Mouse (Mus musculus): ENCODE measurements around the gene Zfp592. TPM values are rescaled to one million over a fixed set of nuclear protein-coding genes. Genes with fewer than 3 reads are reported as not detected.

The Zfp592 gene
- polyA plus RNA-seq, 1 experiment from 2014 or later: 9.9 TPM

- Histone ChIP-seq H3K4me2 (ENCODE audit: low read depth, low read length) (no peak overlapping the region), H3K4me1 (ENCODE audit: control insufficient read depth, insufficient read depth, low read length) (no peaks in the 10 kb centered on the region), H3K27ac (ENCODE audit: low read length) (no peak overlapping the region), H3K4me3 (ENCODE audit: low read length) (no peak overlapping the region), H3K36me3 (ENCODE audit: control insufficient read depth, insufficient read depth, low read length) (0 out of 2 replicates have a peak, but pooled peaks cover 2% of the 10 kb centered on the region), H3K27me3 (replicated peaks; ENCODE audit: control insufficient read depth, insufficient read depth, low read length) (no peaks in the 10 kb centered on the region), H3K9me3 (ENCODE audit: control insufficient read depth, low read length) (no peaks in the 10 kb centered on the region), H3K9ac (ENCODE audit: low read depth, low read length) (no peak overlapping the region)
- 82% methylated on average over 3 of the region's 3 CpGs for WGBS
- ATAC-seq: no peak
Measured at GRCm38 (mm10) chr7:81047847-81048246, 54.4 kb downstream of the Zfp592 start.

GRCm38 (mm10) chr7:81048513-81048912, 55.0 kb downstream of the Zfp592 start:
- H3K9me3 ChIP-seq (ENCODE audit: control insufficient read depth, low read length): no peaks in the 10 kb centered on the region
- H3K4me1 ChIP-seq (ENCODE audit: control insufficient read depth, insufficient read depth, low read length): no peaks in the 10 kb centered on the region
- H3K36me3 ChIP-seq (ENCODE audit: control insufficient read depth, insufficient read depth, low read length): 0 out of 2 replicates have a peak, but pooled peaks cover 2% of the 10 kb centered on the region
- no peak for ATAC-seq
- H3K4me2 ChIP-seq (ENCODE audit: low read depth, low read length): no peak overlapping the region
- H3K27ac ChIP-seq (ENCODE audit: low read length): no peak overlapping the region
- no peak overlapping the region for H3K9ac ChIP-seq (ENCODE audit: low read depth, low read length)
- H3K4me3 ChIP-seq (ENCODE audit: low read length): no peak overlapping the region
- WGBS: 94% methylated on average over 2 of the region's 2 CpGs
- no peaks in the 10 kb centered on the region for H3K27me3 ChIP-seq (replicated peaks; ENCODE audit: control insufficient read depth, insufficient read depth, low read length)

- no peaks in the 10 kb centered on the region for H3K4me1 ChIP-seq (ENCODE audit: control insufficient read depth, insufficient read depth, low read length)
- H3K4me3 ChIP-seq (ENCODE audit: low read length): no peak overlapping the region
- 72% methylated on average over 5 of the region's 5 CpGs for WGBS
- H3K9ac ChIP-seq (ENCODE audit: low read depth, low read length): no peak overlapping the region
- no peak overlapping the region for H3K27ac ChIP-seq (ENCODE audit: low read length)
- no peak overlapping the region for H3K4me2 ChIP-seq (ENCODE audit: low read depth, low read length)
- ATAC-seq: no peak
- H3K27me3 ChIP-seq (replicated peaks; ENCODE audit: control insufficient read depth, insufficient read depth, low read length): no peaks in the 10 kb centered on the region
- H3K36me3 ChIP-seq (ENCODE audit: control insufficient read depth, insufficient read depth, low read length): no peaks in the 10 kb centered on the region
- H3K9me3 ChIP-seq (ENCODE audit: control insufficient read depth, low read length): no peaks in the 10 kb centered on the region
Measured at GRCm38 (mm10) chr7:81049966-81050365, 56.5 kb downstream of the Zfp592 start.

- WGBS: 62% methylated on average over 11 of the region's 11 CpGs
- no peak for ATAC-seq
- H3K9me3 ChIP-seq (ENCODE audit: control insufficient read depth, low read length): no peaks in the 10 kb centered on the region
- H3K4me2 ChIP-seq (ENCODE audit: low read depth, low read length): no peak overlapping the region
- no peak overlapping the region for H3K9ac ChIP-seq (ENCODE audit: low read depth, low read length)
- H3K27me3 ChIP-seq (replicated peaks; ENCODE audit: control insufficient read depth, insufficient read depth, low read length): no peaks in the 10 kb centered on the region
- no peak overlapping the region for H3K4me3 ChIP-seq (ENCODE audit: low read length)
- no peaks in the 10 kb centered on the region for H3K36me3 ChIP-seq (ENCODE audit: control insufficient read depth, insufficient read depth, low read length)
- no peak overlapping the region for H3K27ac ChIP-seq (ENCODE audit: low read length)
- H3K4me1 ChIP-seq (ENCODE audit: control insufficient read depth, insufficient read depth, low read length): peaks cover 26% of the 10 kb centered on the region
Measured at GRCm38 (mm10) chr7:81055709-81056370, 62.4 kb downstream of the Zfp592 start.

- H3K9me3 ChIP-seq (ENCODE audit: control insufficient read depth, low read length): no peaks in the 10 kb centered on the region
- no peaks in the 10 kb centered on the region for H3K27me3 ChIP-seq (replicated peaks; ENCODE audit: control insufficient read depth, insufficient read depth, low read length)
- peak within 1 kb of the TSS; percentile 55; the same call in 1 of the 2 replicates for H3K9ac ChIP-seq (ENCODE audit: low read depth, low read length)
- no peak within 1 kb of the TSS; the same call in none of the 2 replicates for H3K4me3 ChIP-seq (ENCODE audit: low read length)
- H3K4me1 ChIP-seq (ENCODE audit: control insufficient read depth, insufficient read depth, low read length): peaks cover 26% of the 10 kb centered on the region
- H3K4me2 ChIP-seq (ENCODE audit: low read depth, low read length): peak within 1 kb of the TSS; percentile 35
- no peaks in the 10 kb centered on the region for H3K36me3 ChIP-seq (ENCODE audit: control insufficient read depth, insufficient read depth, low read length)
- peak within 1 kb of the TSS; percentile 80 for H3K27ac ChIP-seq (ENCODE audit: low read length)
- ATAC-seq: peak; percentile 76
- 22% methylated on average over 27 of the region's 27 CpGs for WGBS
Measured at GRCm38 (mm10) chr7:81057471-81057870, 64.0 kb downstream of the Zfp592 start, which contains the start of gene Alpk3. Gene Alpk3 (plus strand): TSS chr7:81057600.

GRCm38 (mm10) chr7:81057901-81058711, 64.6 kb downstream of the Zfp592 start:
- peak overlapping the region; percentile 80 for H3K27ac ChIP-seq (ENCODE audit: low read length)
- no peaks in the 10 kb centered on the region for H3K36me3 ChIP-seq (ENCODE audit: control insufficient read depth, insufficient read depth, low read length)
- no peaks in the 10 kb centered on the region for H3K9me3 ChIP-seq (ENCODE audit: control insufficient read depth, low read length)
- 42% methylated on average over 6 of the region's 6 CpGs for WGBS
- no peaks in the 10 kb centered on the region for H3K27me3 ChIP-seq (replicated peaks; ENCODE audit: control insufficient read depth, insufficient read depth, low read length)
- peak; percentile 81 for ATAC-seq
- peak overlapping the region; percentile 55; the same call in 1 of the 2 replicates for H3K9ac ChIP-seq (ENCODE audit: low read depth, low read length)
- H3K4me1 ChIP-seq (ENCODE audit: control insufficient read depth, insufficient read depth, low read length): peaks cover 26% of the 10 kb centered on the region
- no peak overlapping the region; the same call in none of the 2 replicates for H3K4me3 ChIP-seq (ENCODE audit: low read length)
- peak overlapping the region; percentile 35 for H3K4me2 ChIP-seq (ENCODE audit: low read depth, low read length)

GRCm38 (mm10) chr7:81058712-81059154, 65.3 kb downstream of the Zfp592 start:
- Histone ChIP-seq H3K4me2 (ENCODE audit: low read depth, low read length) (peak overlapping the region; percentile 35; the same call in 1 of the 2 replicates), H3K27ac (ENCODE audit: low read length) (peak overlapping the region; percentile 80), H3K9ac (ENCODE audit: low read depth, low read length) (peak overlapping the region; percentile 31; the same call in 1 of the 2 replicates), H3K36me3 (ENCODE audit: control insufficient read depth, insufficient read depth, low read length) (no peaks in the 10 kb centered on the region), H3K9me3 (ENCODE audit: control insufficient read depth, low read length) (no peaks in the 10 kb centered on the region), H3K27me3 (replicated peaks; ENCODE audit: control insufficient read depth, insufficient read depth, low read length) (no peaks in the 10 kb centered on the region), H3K4me3 (ENCODE audit: low read length) (no peak overlapping the region; the same call in 1 of the 2 replicates), H3K4me1 (ENCODE audit: control insufficient read depth, insufficient read depth, low read length) (peaks cover 26% of the 10 kb centered on the region)
- ATAC-seq: peak; percentile 26
- WGBS: 22% methylated on average over 9 of the region's 9 CpGs

GRCm38 (mm10) chr7:81059388-81059787, 65.9 kb downstream of the Zfp592 start:
- no peaks in the 10 kb centered on the region for H3K27me3 ChIP-seq (replicated peaks; ENCODE audit: control insufficient read depth, insufficient read depth, low read length)
- H3K9me3 ChIP-seq (ENCODE audit: control insufficient read depth, low read length): no peaks in the 10 kb centered on the region
- no peak overlapping the region for H3K4me2 ChIP-seq (ENCODE audit: low read depth, low read length)
- peaks cover 26% of the 10 kb centered on the region for H3K4me1 ChIP-seq (ENCODE audit: control insufficient read depth, insufficient read depth, low read length)
- H3K36me3 ChIP-seq (ENCODE audit: control insufficient read depth, insufficient read depth, low read length): no peaks in the 10 kb centered on the region
- ATAC-seq: no peak
- 46% methylated on average over 5 of the region's 5 CpGs for WGBS
- H3K4me3 ChIP-seq (ENCODE audit: low read length): no peak overlapping the region
- H3K9ac ChIP-seq (ENCODE audit: low read depth, low read length): no peak overlapping the region
- no peak overlapping the region for H3K27ac ChIP-seq (ENCODE audit: low read length)

- H3K4me3 ChIP-seq (ENCODE audit: low read length): no peak overlapping the region
- H3K36me3 ChIP-seq (ENCODE audit: control insufficient read depth, insufficient read depth, low read length): no peaks in the 10 kb centered on the region
- no peak overlapping the region for H3K9ac ChIP-seq (ENCODE audit: low read depth, low read length)
- no peak overlapping the region for H3K4me2 ChIP-seq (ENCODE audit: low read depth, low read length)
- no peak for ATAC-seq
- no peaks in the 10 kb centered on the region for H3K27me3 ChIP-seq (replicated peaks; ENCODE audit: control insufficient read depth, insufficient read depth, low read length)
- H3K4me1 ChIP-seq (ENCODE audit: control insufficient read depth, insufficient read depth, low read length): peaks cover 26% of the 10 kb centered on the region
- no peak overlapping the region for H3K27ac ChIP-seq (ENCODE audit: low read length)
- no peaks in the 10 kb centered on the region for H3K9me3 ChIP-seq (ENCODE audit: control insufficient read depth, low read length)
- 82% methylated on average over 2 of the region's 2 CpGs for WGBS
Measured at GRCm38 (mm10) chr7:81060908-81061307, 67.4 kb downstream of the Zfp592 start.

Measured in intestine, embryonic 16.5 days (tissue).